Mouse (Mus musculus): ENCODE measurements around the gene Dars2.
"Not testable (repeated sequence)": the region's sequence is repeated elsewhere in the genome, so short reads cannot be mapped to it uniquely, and the experiment has no call there.

The Dars2 gene

GRCm38 (mm10) chr1:161035281-161035785, 35.1 kb downstream of the Dars2 start:
- no peak for DNase-seq

- peak; percentile 99 for DNase-seq
These were observed 35.8 kb downstream of the Dars2 start, which contains the start of gene Zbtb37 for GRCm38 (mm10) chr1:161034435-161035280. Zbtb37 (minus strand) TSS chr1:161034849.

- DNase-seq = no peak
These were observed 36.5 kb downstream of the Dars2 start for GRCm38 (mm10) chr1:161033856-161034434.

- DNase-seq = no peak
These were observed 38.1 kb downstream of the Dars2 start for GRCm38 (mm10) chr1:161032345-161032744.

- DNase-seq = no peak
These were observed 38.6 kb downstream of the Dars2 start for GRCm38 (mm10) chr1:161031881-161032280.

- no peak for DNase-seq
These were observed 40.4 kb downstream of the Dars2 start for GRCm38 (mm10) chr1:161030058-161030457.

GRCm38 (mm10) chr1:161028427-161028826, 42.0 kb downstream of the Dars2 start:
- DNase-seq = not testable (repeated sequence)

- DNase-seq = no peak
These were observed 43.3 kb downstream of the Dars2 start for GRCm38 (mm10) chr1:161027196-161027595.

GRCm38 (mm10) chr1:161025410-161026210, 44.8 kb downstream of the Dars2 start:
- peak; percentile 31 for DNase-seq

GRCm38 (mm10) chr1:161020051-161020450, 50.4 kb downstream of the Dars2 start:
- DNase-seq = no peak

- no peak for DNase-seq
These were observed 54.1 kb downstream of the Dars2 start for GRCm38 (mm10) chr1:161016378-161016777.

GRCm38 (mm10) chr1:161010436-161010835, 60.0 kb downstream of the Dars2 start:
- DNase-seq = no peak

- DNase-seq = no peak
These were observed 62.4 kb downstream of the Dars2 start for GRCm38 (mm10) chr1:161008038-161008437.

- no peak for DNase-seq
These were observed 64.0 kb downstream of the Dars2 start for GRCm38 (mm10) chr1:161006471-161006870.

- DNase-seq = no peak
These were observed 64.9 kb downstream of the Dars2 start for GRCm38 (mm10) chr1:161005526-161005925.

- DNase-seq = no peak
These were observed 65.5 kb downstream of the Dars2 start for GRCm38 (mm10) chr1:161004942-161005341.

- no peak for DNase-seq
These were observed 76.6 kb downstream of the Dars2 start for GRCm38 (mm10) chr1:160993851-160994250.

All from lung, postnatal 14 days (tissue).